Mouse (Mus musculus) gastrocnemius, adult 8-10 months (tissue): ENCODE measurements around the gene Trhr2. TPM values are rescaled to one million over a fixed set of nuclear protein-coding genes. Genes with fewer than 3 reads are reported as not detected.

Source experiments
- DNase-seq, 2 experiments: peaks; one replicate each; pipeline ENCODE4 v3.0.0; 2022; ENCODE audit warnings: low spot score in 2 of 2
- total RNA-seq, 4 experiments: library from RNA; stranded (reverse); gene quantifications; 2 replicates each; pipeline ENCODE4 v1.2.4; 2022

Gene Trhr2
- total RNA-seq, 4 experiments from 2014 or later = not detected

- no peak for DNase-seq
Measured at GRCm38 (mm10) chr8:122355642-122356606, 4.6 kb downstream of the Trhr2 start.

DNA sequence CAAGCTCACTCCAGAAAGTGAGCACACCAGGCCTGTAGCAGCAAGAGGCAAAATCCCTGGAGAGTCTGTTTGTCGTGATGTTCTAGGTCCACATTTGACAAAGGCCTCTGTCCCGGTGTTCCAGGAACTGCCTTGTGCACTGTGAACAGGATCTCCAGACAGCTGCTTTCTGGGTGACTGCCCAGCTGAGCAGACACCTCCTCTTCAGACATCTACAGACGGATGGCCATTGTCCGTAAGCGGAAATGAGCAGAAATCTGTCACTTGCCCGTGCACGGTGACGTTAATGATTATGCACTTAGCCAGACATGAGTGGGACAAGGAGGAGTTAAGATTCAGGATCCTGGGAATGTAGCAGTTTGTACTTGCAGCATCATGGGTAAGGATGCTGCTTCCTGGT lies 6.4 kb downstream of the Trhr2 start:
- no peak for DNase-seq

- DNase-seq = no peak
Measured at GRCm38 (mm10) chr8:122350309-122351089, 10.0 kb downstream of the Trhr2 start.

- DNase-seq = no peak
Measured at GRCm38 (mm10) chr8:122349357-122350297, 10.9 kb downstream of the Trhr2 start.

DNA sequence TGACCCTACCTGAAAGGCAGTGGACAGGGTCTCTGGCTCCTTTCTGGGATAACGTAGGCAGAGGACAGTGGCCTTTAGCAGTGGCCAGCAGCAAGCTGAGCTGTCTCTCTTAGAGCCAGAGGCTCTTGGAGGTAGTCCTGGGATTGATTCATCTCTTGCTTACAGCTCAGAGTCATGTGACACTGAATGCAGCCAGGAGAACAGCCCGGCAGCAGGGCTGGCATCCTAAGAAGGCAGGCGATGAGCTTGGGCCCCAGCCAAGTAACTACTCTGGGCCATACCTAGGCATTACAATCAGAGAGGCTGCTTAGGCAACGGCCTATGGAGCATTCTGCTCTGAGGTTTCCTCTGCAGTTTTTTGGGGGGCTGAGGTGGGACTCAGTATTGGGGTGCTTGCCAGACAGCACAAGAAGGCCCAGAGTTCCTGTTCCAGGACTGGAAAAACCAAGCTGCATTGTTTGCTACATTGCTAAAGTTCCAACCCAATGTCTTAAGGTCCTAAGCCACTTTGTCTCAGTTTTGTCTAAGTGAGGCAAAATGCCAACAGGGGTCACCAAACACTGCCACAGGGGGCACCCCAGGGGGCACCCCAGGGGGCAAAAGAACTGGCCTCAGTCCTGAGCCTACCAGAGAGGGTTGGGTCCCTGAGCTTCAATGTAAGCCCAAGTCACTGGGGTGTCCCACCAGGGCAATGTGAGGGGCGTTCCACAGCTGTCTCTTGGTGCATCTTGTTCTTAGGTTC lies 12.6 kb downstream of the Trhr2 start:
- peak in 1 of 2 experiments; percentile 63 for DNase-seq

GRCm38 (mm10) chr8:122345181-122346095 lies 15.1 kb downstream of the Trhr2 start:
- DNase-seq = no peak

- DNase-seq = no peak
Measured at GRCm38 (mm10) chr8:122344219-122344618, 16.3 kb downstream of the Trhr2 start.

GRCm38 (mm10) chr8:122343758-122344157 lies 16.8 kb downstream of the Trhr2 start:
- no peak for DNase-seq

DNA sequence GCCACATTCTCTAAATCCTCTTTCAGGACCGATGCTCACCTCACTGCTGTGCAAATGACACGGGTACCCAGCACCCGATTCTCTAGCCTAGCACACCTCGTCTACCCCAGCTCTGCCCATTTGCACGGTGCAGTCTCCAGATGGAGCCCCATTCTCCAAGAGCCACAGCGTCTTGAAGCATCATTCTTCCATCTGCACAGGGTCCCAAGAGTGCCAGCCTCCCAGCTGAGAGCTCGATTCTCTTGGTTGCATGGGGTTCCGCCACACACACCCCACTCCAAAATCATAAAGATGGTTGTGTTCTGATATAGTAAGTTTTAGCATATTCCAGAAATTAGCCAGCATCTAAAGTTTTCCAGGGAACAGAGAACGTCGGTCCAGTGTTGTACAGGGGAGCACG lies 17.2 kb downstream of the Trhr2 start:
- DNase-seq = no peak

DNA sequence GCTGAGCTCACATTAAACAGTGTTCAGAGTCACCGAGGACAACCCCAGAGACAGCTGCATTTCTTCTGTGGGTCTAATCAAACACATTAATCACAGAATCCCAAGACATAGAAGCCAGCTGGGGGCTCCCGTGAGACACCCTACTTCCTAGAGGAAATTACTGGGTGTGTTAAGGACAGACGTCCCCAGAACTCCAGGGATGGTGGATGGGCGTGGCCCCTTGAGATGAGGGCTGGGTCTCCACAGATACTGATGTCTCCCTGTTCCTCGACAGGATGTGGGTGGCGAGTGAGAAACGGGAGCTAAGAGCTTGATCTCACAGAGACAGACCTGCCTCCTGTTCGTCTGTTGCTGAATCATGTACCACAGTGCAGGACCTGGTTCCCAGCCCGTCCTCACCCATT lies 17.7 kb downstream of the Trhr2 start:
- no peak for DNase-seq

DNA sequence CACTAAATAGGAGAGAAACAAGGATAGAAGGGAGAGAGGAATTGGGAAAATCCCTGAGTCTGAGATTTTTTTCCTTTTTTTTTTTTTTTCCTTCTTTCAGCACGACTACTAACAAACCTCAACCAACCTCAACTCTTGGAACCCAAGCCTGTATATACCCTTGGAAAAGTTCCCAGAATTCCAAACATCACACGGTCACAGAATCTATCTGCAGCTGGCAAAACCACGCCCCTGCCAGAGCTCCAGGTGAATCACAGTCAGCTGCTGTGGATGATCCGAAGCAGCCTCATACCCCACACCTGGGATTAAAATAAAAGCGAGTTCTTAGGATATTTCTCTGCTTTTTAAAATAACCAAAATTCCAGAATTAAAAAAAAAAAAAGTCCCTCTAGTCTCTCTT lies 18.2 kb downstream of the Trhr2 start:
- DNase-seq = no peak

- DNase-seq = no peak
Measured at GRCm38 (mm10) chr8:122341790-122342189, 18.8 kb downstream of the Trhr2 start.

GRCm38 (mm10) chr8:122340761-122341160 lies 19.8 kb downstream of the Trhr2 start:
- DNase-seq = no peak

DNA sequence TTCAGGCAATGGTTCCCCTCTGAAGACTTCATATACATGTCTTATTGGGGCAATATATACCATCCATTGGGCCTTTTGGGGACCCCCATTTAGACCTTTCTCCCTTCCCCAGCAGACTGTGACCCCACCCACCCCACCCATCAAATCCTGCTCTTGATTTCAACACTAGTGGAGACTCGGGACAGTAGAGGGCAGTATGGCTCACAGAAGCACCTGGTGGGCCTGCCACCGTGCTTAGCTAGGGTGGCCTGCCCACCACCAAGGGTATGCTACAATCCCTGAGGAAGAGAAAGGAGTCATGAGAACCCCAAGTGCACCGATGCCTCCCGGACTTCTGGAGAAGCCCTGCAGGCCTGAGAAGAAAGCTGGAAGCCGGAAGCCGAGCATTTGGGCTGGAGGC lies 21.7 kb downstream of the Trhr2 start:
- DNase-seq = no peak

- peak in 1 of 2 experiments; percentile 36 for DNase-seq
Measured at GRCm38 (mm10) chr8:122336251-122336910, 24.2 kb downstream of the Trhr2 start.

DNA sequence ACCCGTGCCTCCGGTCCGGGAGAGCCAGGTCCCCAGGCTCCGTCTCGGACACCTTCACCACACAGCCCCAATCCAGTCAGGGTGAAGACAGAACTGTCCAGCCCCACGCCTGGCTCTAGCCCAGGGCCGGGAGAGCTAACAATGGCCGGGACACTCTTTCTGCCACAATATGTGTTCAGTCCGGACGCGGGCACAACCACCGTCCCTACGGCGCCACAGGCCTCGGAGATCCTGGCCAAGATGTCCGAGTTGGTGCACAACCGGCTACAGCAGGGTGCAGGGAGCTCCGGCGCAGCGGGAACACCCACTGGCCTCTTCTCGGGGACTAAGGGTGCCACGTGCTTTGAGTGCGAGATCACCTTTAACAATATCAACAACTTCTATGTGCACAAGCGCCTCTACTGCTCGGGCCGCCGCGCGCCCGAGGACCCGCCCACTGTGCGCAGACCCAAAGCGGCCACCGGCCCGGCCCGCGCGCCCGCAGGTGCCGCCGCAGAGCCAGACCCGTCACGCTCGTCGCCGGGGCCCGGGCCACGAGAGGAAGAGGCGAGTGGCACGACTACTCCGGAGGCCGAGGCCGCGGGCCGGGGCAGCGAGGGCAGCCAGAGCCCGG lies 24.8 kb downstream of the Trhr2 start:
- DNase-seq = no peak

DNA sequence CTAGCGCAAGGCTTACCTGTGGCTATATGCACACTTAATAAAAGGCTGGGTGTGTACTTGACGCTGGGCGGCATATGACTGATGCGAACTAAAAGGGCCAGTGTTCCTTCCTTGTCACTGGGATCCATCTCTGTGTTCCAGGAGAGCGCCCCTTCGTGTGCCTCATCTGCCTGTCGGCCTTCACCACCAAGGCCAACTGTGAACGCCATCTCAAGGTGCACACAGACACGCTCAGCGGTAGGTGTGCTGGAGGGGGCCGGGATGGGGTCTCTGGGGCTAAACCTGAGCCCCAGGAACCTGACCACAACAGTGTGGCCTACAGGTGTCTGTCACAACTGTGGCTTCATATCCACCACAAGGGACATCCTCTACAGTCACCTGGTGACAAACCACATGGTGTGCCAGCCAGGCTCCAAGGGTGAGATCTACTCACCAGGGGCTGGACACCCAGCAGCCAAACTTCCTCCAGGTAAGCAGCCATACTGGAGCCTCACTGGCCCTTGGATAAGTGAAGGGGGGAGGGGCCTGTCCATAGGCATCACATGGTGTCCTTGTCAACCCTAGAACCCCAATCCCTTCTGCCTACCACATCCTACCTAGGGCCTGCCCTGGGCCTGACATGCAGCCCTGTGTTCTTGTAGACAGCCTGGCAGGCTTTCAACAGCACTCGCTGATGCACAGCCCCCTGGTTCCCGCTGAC lies 25.6 kb downstream of the Trhr2 start:
- no peak for DNase-seq

- no peak for DNase-seq
Measured at GRCm38 (mm10) chr8:122333531-122333930, 27.0 kb downstream of the Trhr2 start.
